Mouse (Mus musculus) heart, postnatal 0 days (tissue): Measurements from ENCODE around the gene Dek. TPM values are rescaled to one million over a fixed set of nuclear protein-coding genes. Genes with fewer than 3 reads are reported as not detected.
A peak's percentile ranks its signal among the peaks of the same experiment; 100 is the strongest.

ENCODE experiments used
- ATAC-seq: fragments of 200-750 bp; cut with Nextera tagmentation; 2 replicates; pipeline ENCODE4 v1.8.0; 2017; ENCODE audit warnings: low read depth, moderate number of reproducible peaks, moderate library complexity; ENCODE audit not compliant: insufficient read depth
- DNase-seq: peaks from one replicate; pipeline ENCODE4 v3.0.0-alpha.2; 2016; ENCODE audit warnings: low spot score
- H3K27ac ChIP-seq: fragments of 300-500 bp; sonication (generic); 2 replicates; pipeline ENCODE4 v1.5.1; 2014; ENCODE audit warnings: low read depth, mild to moderate bottlenecking
- H3K27me3 ChIP-seq: fragments of 300-500 bp; sonication (generic); 2 replicates; pipeline ENCODE4 v1.6.1; 2014; ENCODE audit warnings: low read length, mixed read lengths; ENCODE audit not compliant: control insufficient read depth, insufficient read depth
- H3K36me3 ChIP-seq: fragments of 300-500 bp; sonication (generic); replicated peaks from 2 replicates; pipeline ENCODE4 v1.6.1; 2014; ENCODE audit warnings: low read length, mixed read lengths; ENCODE audit not compliant: control insufficient read depth, insufficient read depth
- H3K4me1 ChIP-seq: fragments of 300-500 bp; sonication (generic); 2 replicates; pipeline ENCODE4 v1.6.1; 2014; ENCODE audit warnings: antibody characterized with exemption; ENCODE audit not compliant: control insufficient read depth, insufficient read depth
- H3K4me2 ChIP-seq: fragments of 300-500 bp; sonication (generic); 2 replicates; pipeline ENCODE4 v1.6.1; 2014; ENCODE audit warnings: low read depth, mild to moderate bottlenecking, low read length, moderate library complexity
- H3K4me3 ChIP-seq: fragments of 300-500 bp; sonication (generic); 2 replicates; pipeline ENCODE4 v1.5.1; 2014; ENCODE audit warnings: low read depth, low read length
- H3K9ac ChIP-seq: fragments of 300-500 bp; sonication (generic); replicated peaks from 2 replicates; pipeline ENCODE4 v1.6.1; 2014; ENCODE audit warnings: low read depth, low read length, mixed read lengths
- H3K9me3 ChIP-seq: fragments of 300-500 bp; sonication (generic); replicated peaks from 2 replicates; pipeline ENCODE4 v1.6.1; 2016; ENCODE audit warnings: low read length; ENCODE audit not compliant: control insufficient read depth
- CTCF ChIP-seq: IDR thresholded peaks from 2 replicates; pipeline ENCODE4 v1.5.1; 2016; ENCODE audit warnings: antibody characterized with exemption, control low read depth, low read depth
- EP300 ChIP-seq: IDR thresholded peaks from 2 replicates; pipeline ENCODE4 v1.6.1; 2016; ENCODE audit warnings: antibody characterized with exemption, low read depth
- WGBS: fragments of 180-500 bp; shearing (Covaris S2); extraction: QIAGEN DNeasy Blood & Tissue Kit; methylation state at CpG from one replicate; pipeline ENCODE4 v1.1.7; 2014; 5-methylcytosine and 5-hydroxymethylcytosine counted together
- polyA plus RNA-seq: library from polyadenylated mRNA; unstranded; fragments of >200 nt; fragmentation: Nextera tagmentation; extraction: Ambion mirVana; gene quantifications from 2 replicates; pipeline ENCODE4 v1.2.1, GENCODE M21; 2015
- total RNA-seq: library from RNA; depleted of rRNA; stranded (reverse); fragments of >200 nt; gene quantifications from 2 replicates; pipeline ENCODE4 v1.2.3, GENCODE M21; 2014; ENCODE audit warnings: low replicate concordance

Gene Dek
- total and polyA plus RNA-seq, 2 experiments from 2014 or later, result 59.2 to 87.4 TPM

DNA sequence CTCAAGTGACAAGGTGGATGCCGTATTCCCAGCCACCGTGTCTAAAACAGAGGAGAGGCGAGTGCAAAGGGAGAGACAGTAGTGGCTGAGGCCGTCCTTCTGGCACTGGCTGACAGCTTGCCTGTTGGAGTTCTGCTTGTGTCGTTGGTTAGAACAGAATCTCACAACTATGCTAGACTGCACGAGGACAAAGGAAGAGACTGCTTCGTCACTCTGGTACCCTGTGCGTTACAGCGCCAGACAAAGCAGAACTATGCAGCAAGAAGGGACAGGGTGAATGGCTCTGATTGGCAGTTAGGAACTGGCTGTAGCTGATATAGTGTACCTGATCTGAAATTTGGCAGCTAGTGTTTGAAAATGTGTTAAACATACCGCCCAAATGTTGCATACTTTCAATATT lies 52.0 kb downstream of the Dek start:
- Histone ChIP-seq H3K9ac (no peak overlapping the region), H3K4me1 (no peaks in the 10 kb centered on the region), H3K27ac (no peak overlapping the region), H3K27me3 (no peaks in the 10 kb centered on the region), H3K36me3 (peaks cover 50% of the 10 kb centered on the region), H3K4me2 (no peak overlapping the region), H3K9me3 (no peaks in the 10 kb centered on the region), H3K4me3 (no peak overlapping the region)
- TF ChIP-seq CTCF (no peak), EP300 (no peak)
- ATAC-seq (no peak), DNase-seq (no peak)
- WGBS, result 81% methylated on average over 10 of the region's 10 CpGs

DNA sequence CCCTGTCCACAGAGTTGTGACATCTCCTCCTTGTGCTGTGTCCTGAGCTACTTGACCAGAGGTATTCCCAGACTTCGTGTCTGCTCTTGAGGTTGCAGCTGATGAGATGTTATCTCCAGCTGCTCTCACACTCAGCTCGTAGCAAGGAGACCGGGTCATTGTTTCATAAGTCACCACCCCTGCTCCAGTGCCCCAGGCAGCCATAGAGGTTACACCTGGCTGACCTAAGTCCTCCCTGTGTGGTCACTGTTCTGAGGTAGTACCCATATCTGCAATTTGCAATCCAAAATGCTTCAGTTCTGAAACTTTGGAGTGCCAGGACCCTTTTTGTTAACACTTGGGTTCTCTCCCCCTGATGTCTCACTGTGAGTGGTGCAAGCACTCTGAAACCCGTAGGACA lies 56.0 kb downstream of the Dek start:
- Histone ChIP-seq H3K36me3 (peaks cover 47% of the 10 kb centered on the region), H3K9me3 (no peaks in the 10 kb centered on the region), H3K9ac (no peak overlapping the region), H3K4me2 (no peak overlapping the region), H3K4me3 (no peak overlapping the region), H3K27me3 (no peaks in the 10 kb centered on the region), H3K27ac (no peak overlapping the region), H3K4me1 (no peaks in the 10 kb centered on the region)
- ATAC-seq (no peak), DNase-seq (no peak)
- WGBS, result 35% methylated on average over 4 of the region's 4 CpGs
- TF ChIP-seq EP300, result no peak
- no peak for TF ChIP-seq CTCF

DNA sequence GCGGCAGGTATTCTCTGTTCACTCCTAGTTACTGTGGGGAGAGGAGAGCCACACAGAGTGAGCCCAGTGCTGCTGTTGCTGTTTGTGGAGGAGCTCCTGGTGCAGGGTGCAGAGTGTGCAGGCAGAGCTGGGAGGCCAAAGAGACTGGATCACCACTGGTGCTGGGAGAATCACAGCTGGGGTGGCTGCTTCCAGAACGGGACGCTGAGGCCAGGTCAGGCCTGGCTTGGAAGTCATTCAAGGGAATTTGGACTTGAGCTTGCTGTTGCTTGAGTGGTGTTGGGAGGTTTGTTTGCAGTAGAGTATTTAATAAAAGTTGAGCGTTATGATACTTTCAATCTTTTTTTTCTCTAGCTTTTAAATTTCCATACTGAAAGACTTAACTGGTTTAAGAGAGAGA lies 58.0 kb downstream of the Dek start:
- peaks cover 32% of the 10 kb centered on the region for H3K36me3 ChIP-seq
- no peaks in the 10 kb centered on the region for H3K9me3 ChIP-seq
- WGBS, result 86% methylated on average over 4 of the region's 4 CpGs
- ATAC-seq (no peak), DNase-seq (no peak)
- no peaks in the 10 kb centered on the region for H3K27me3 ChIP-seq
- H3K4me2 ChIP-seq, result no peak overlapping the region
- peaks cover 7% of the 10 kb centered on the region for H3K4me1 ChIP-seq
- H3K9ac ChIP-seq, result no peak overlapping the region
- no peak for TF ChIP-seq CTCF
- no peak for TF ChIP-seq EP300
- H3K27ac ChIP-seq, result no peak overlapping the region
- no peak overlapping the region for H3K4me3 ChIP-seq

GRCm38 (mm10) chr13:47044617-47044947 lies 61.4 kb downstream of the Dek start, which contains the start of gene Tpmt:
Gene Tpmt, minus strand, starts transcription at chr13:47044737.
- Histone ChIP-seq H3K4me1 (peaks cover 7% of the 10 kb centered on the region), H3K27ac (peak within 1 kb of the TSS; percentile 44), H3K9me3 (no peaks in the 10 kb centered on the region), H3K4me2 (peak within 1 kb of the TSS; percentile 87), H3K27me3 (no peaks in the 10 kb centered on the region), H3K9ac (peak within 1 kb of the TSS; percentile 71), H3K4me3 (peak within 1 kb of the TSS; percentile 75), H3K36me3 (peaks cover 9% of the 10 kb centered on the region)
- TF ChIP-seq EP300, result no peak
- TF ChIP-seq CTCF, result no peak
- 20% methylated on average over 10 of the region's 10 CpGs for WGBS
- DNase-seq, result no peak
- ATAC-seq, result no peak

DNA sequence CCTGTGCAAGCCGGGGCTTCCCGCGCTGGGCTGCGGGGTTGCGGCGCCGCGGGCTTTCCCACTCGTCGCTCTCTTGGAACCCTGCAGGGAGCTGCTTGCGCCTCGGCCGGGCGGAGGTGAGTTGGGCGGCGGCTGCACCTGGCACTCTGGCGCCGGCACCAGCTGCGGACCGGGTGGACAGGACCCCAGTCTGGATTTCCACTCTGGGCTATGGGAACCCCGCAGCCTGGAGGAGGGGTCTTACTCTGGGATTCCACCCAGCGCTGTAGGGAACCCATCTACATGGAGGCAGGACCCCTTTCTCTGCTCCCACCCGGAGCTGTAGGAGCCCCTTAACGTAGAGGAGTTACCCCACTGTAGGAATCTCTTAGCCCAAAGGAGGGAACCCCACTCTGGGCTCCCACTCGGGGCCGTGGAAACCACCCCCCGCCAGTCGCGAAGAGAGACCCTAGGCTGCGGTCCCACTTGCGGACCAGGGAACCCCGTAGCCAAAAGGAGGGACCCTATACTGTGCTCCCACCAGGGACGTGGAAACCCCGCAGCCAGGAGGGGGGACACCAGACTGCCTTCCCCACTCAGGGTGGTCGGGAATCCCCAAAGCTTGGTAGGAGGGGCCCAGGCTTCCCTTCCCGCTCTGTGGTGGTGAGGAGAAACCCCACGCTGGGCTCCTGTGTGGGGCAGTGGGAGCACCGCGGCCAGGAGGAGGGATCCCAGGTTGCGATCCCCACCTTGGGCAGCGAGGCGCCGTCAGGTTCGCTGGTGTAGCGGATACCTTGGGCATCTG lies 62.0 kb downstream of the Dek start:
- H3K27me3 ChIP-seq, result no peaks in the 10 kb centered on the region
- H3K4me1 ChIP-seq, result peaks cover 7% of the 10 kb centered on the region
- 2% methylated on average over 43 of the region's 45 CpGs for WGBS
- H3K9ac ChIP-seq, result peak overlapping the region; percentile 71
- peak overlapping the region; percentile 87 for H3K4me2 ChIP-seq
- ATAC-seq, result peak; percentile 6
- peak overlapping the region; percentile 44 for H3K27ac ChIP-seq
- H3K36me3 ChIP-seq, result peaks cover 3% of the 10 kb centered on the region
- DNase-seq, result no peak
- peak overlapping the region; percentile 75 for H3K4me3 ChIP-seq
- no peaks in the 10 kb centered on the region for H3K9me3 ChIP-seq
- no peak for TF ChIP-seq EP300
- TF ChIP-seq CTCF, result no peak

- H3K9ac ChIP-seq, result peak within 1 kb of the TSS; percentile 71
- peak within 1 kb of the TSS; percentile 87 for H3K4me2 ChIP-seq
- H3K4me3 ChIP-seq, result peak within 1 kb of the TSS; percentile 75
- ATAC-seq, result peak; percentile 98
- no peaks in the 10 kb centered on the region for H3K36me3 ChIP-seq
- peak; percentile 97 for DNase-seq
- TF ChIP-seq CTCF (no peak; the same call in 1 of the 2 replicates), EP300 (no peak)
- under 1% methylated on average over 48 of the region's 48 CpGs for WGBS
- H3K9me3 ChIP-seq, result no peaks in the 10 kb centered on the region
- peak within 1 kb of the TSS; percentile 47 for H3K27ac ChIP-seq
- H3K4me1 ChIP-seq, result peaks cover 7% of the 10 kb centered on the region
- no peaks in the 10 kb centered on the region for H3K27me3 ChIP-seq
Measured at GRCm38 (mm10) chr13:47043030-47043680, 62.8 kb downstream of the Dek start, which contains the start of gene Kdm1b. Gene Kdm1b, plus strand, starts transcription at chr13:47043499.
